Mouse (Mus musculus) olfactory bulb, adult 2 months (tissue): ENCODE measurements at regions not wholly inside any gene's neighbourhood (a gene's known extent, or its start where the extent isn't known, plus 50 kb on each side); places are given as distances from the start of the nearest gene placed in this dataset.

Experiments
- CTCF ChIP-seq: fragments of 200-500 bp; IDR thresholded peaks from 2 replicates; pipeline ENCODE4 v1.5.1; 2012; ENCODE audit warnings: low read depth, mild to moderate bottlenecking, low read length, moderate library complexity; ENCODE audit not compliant: insufficient read depth
- POLR2A ChIP-seq: fragments of 200-500 bp; IDR thresholded peaks from 2 replicates; pipeline ENCODE4 v1.6.1; 2012; ENCODE audit warnings: mild to moderate bottlenecking, low read depth, low read length, moderate library complexity; ENCODE audit not compliant: insufficient read depth

- no peak for TF ChIP-seq CTCF
- TF ChIP-seq POLR2A: no peak
Measured at GRCm38 (mm10) chr14:61691785-61692372, 84.6 kb downstream of the Kcnrg start.
